Mouse (Mus musculus) layer of hippocampus, postnatal 14 days (tissue): ENCODE data around the gene Fam20b. TPM values are rescaled to one million over a fixed set of nuclear protein-coding genes. Genes with fewer than 3 reads are reported as not detected.

ENCODE experiments used
- DNase-seq, 2 experiments: peaks; one replicate each; pipeline ENCODE4 v3.0.0; 2021 to 2022; ENCODE audit warnings: low spot score in 2 of 2, mixed read lengths in 1 of 2
- total RNA-seq, 2 experiments: library from RNA; stranded (reverse); gene quantifications; 2 replicates each; pipeline ENCODE4 v1.2.3; 2021

The Fam20b gene
- total RNA-seq, 2 experiments from 2014 or later = 65.4 to 67.0 TPM

- DNase-seq = no peak
Measured at GRCm38 (mm10) chr1:156732996-156733395, 14.1 kb upstream of the Fam20b start.

- DNase-seq = no peak
Measured at GRCm38 (mm10) chr1:156730802-156731201, 11.9 kb upstream of the Fam20b start.

- no peak for DNase-seq
Measured at GRCm38 (mm10) chr1:156727234-156728108, 8.6 kb upstream of the Fam20b start.

GRCm38 (mm10) chr1:156722089-156722488 is 3.2 kb upstream of the Fam20b start:
- DNase-seq = no peak

GRCm38 (mm10) chr1:156720046-156720445 is 1.2 kb upstream of the Fam20b start:
- DNase-seq = no peak

GRCm38 (mm10) chr1:156718286-156718949 is 468 bp downstream of the Fam20b start:
- DNase-seq = no peak

- DNase-seq = no peak
Measured at GRCm38 (mm10) chr1:156717751-156718285, 1.1 kb downstream of the Fam20b start.

GRCm38 (mm10) chr1:156716681-156717080 is 2.2 kb downstream of the Fam20b start:
- DNase-seq = no peak

- no peak for DNase-seq
Measured at GRCm38 (mm10) chr1:156710472-156711098, 8.3 kb downstream of the Fam20b start.

GRCm38 (mm10) chr1:156708672-156709071 is 10.2 kb downstream of the Fam20b start:
- no peak for DNase-seq

GRCm38 (mm10) chr1:156705696-156706285 is 13.1 kb downstream of the Fam20b start:
- DNase-seq = no peak

- no peak for DNase-seq
Measured at GRCm38 (mm10) chr1:156703444-156703843, 15.4 kb downstream of the Fam20b start.

GRCm38 (mm10) chr1:156702151-156702550 is 16.7 kb downstream of the Fam20b start:
- no peak for DNase-seq

- DNase-seq = no peak
Measured at GRCm38 (mm10) chr1:156686025-156686661, 32.7 kb downstream of the Fam20b start.

GRCm38 (mm10) chr1:156679599-156679998 is 39.3 kb downstream of the Fam20b start:
- DNase-seq = no peak

- DNase-seq = no peak
Measured at GRCm38 (mm10) chr1:156677230-156677629, 41.7 kb downstream of the Fam20b start.

- DNase-seq = no peak
Measured at GRCm38 (mm10) chr1:156676596-156676995, 42.3 kb downstream of the Fam20b start.

GRCm38 (mm10) chr1:156676171-156676570 is 42.7 kb downstream of the Fam20b start:
- peak in 1 of 2 experiments; percentile 34 for DNase-seq

- DNase-seq = peak; percentile 55 to 64
Measured at GRCm38 (mm10) chr1:156674195-156675000, 44.5 kb downstream of the Fam20b start, which contains the start of gene Tor3a. TSS of gene Tor3a (minus strand) at chr1:156674356.
